Mouse (Mus musculus) frontal cortex, adult (tissue): ENCODE data around the gene Kif2b.

Experiments used
- ATAC-seq: cut with Nextera tagmentation; 2 replicates; pipeline ENCODE4 v1.9.2; 2017; ENCODE audit warnings: mild to moderate bottlenecking, moderate library complexity, mixed read lengths; ENCODE audit not compliant: low TSS enrichment

The Kif2b gene

GRCm38 (mm10) chr11:91577317-91577716 is at the start of gene Kif2b:
Kif2b (minus strand) TSS chr11:91577558.
- no peak for ATAC-seq

- peak; percentile 93 for ATAC-seq
Measured at GRCm38 (mm10) chr11:91593088-91593487, 15.7 kb upstream of the Kif2b start.

GRCm38 (mm10) chr11:91576856-91577255 is 502 bp downstream of the Kif2b start:
- no peak for ATAC-seq

DNA sequence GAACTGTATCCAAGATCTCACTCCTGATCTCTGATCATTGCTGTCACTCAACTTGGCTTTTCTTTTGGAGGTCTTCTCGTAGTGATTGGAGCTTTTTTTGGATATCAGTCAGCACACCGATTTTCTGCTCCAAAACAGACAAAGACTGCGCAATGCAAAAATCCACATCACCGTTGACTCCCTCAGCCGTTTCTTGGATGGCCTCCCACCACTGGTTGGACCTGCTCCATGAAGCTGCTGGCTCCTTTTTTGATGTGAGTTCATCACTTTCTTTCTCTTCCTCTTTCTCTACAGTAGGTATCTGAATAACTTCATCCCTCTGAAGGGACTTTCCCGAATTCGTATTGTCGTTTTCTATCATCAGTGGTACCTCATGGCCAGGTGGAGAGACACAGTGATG is 2.0 kb downstream of the Kif2b start:
- no peak for ATAC-seq

DNA sequence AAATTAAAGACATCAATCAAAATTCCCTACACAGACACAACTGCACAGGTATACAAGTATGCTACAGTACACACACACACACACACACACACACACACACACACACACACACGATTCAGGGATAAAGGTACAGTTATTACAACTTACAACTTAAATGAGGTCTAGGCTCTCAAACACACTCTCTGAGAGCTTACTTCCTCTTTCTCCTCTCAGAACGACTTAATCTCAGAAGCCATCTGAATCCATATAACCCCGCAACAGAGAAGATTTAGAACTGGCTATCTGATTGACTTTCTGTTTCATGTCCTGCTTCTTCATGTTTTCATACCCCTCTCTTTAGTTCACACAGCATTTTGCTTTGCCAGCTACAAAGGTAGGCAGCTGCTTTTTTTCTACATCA is 2.9 kb downstream of the Kif2b start:
- no peak for ATAC-seq

- ATAC-seq: peak; percentile 65
Measured at GRCm38 (mm10) chr11:91530737-91531136, 46.6 kb downstream of the Kif2b start.
